Comparison of ENCODE assay signal across 9 mouse cellular contexts in genomic region chr3:93593512-93593911, GRCm38 (mm10). TPM values are rescaled to one million over a fixed set of nuclear protein-coding genes. Genes with fewer than 3 reads are reported as not detected.
A peak's percentile ranks its signal among the peaks of the same experiment; 100 is the strongest.
DNase-seq lines count a peak whose midpoint lies in the region; ATAC-seq lines count a peak whose summit lies in the region.
"Had no signal": no experiment of that assay in that cellular context is flagged by ENCODE, and none has a peak within 500 bp of the region (broad histone marks: within the 10 kb centered on the region; RNA-seq: fewer than 3 reads in every experiment).

No protein-coding gene starts in this region.

- no peaks in the 10 kb centered on the region for H3K36me3 ChIP-seq in forebrain, embryonic 10.5 days (replicated peaks)
- H3K36me3 ChIP-seq in forebrain, embryonic 16.5 days (ENCODE audit: control insufficient read depth, insufficient read depth), result no peaks in the 10 kb centered on the region
- H3K36me3 ChIP-seq in embryonic facial prominence, embryonic 14.5 days (ENCODE audit: control insufficient read depth, insufficient read depth, low read length), result no peaks in the 10 kb centered on the region

- WGBS in forebrain, embryonic 10.5 days, result 62% methylated on average over 1 of the region's 1 CpGs
- 59% methylated on average over 1 of the region's 1 CpGs for WGBS in forebrain, embryonic 16.5 days
- WGBS in embryonic facial prominence, embryonic 14.5 days, result 53% methylated on average over 1 of the region's 1 CpGs

- no peak overlapping the region for H3K9ac ChIP-seq in forebrain, embryonic 16.5 days (replicated peaks; ENCODE audit: low read depth, low read length)
- no peak overlapping the region for H3K9ac ChIP-seq in embryonic facial prominence, embryonic 14.5 days (ENCODE audit: low read depth, low read length)

- no peak for ATAC-seq in forebrain, embryonic 16.5 days
- no peak for ATAC-seq in embryonic facial prominence, embryonic 14.5 days (ENCODE audit: low read depth)

- peaks cover 12% of the 10 kb centered on the region for H3K4me1 ChIP-seq in forebrain, embryonic 10.5 days
- no peaks in the 10 kb centered on the region for H3K4me1 ChIP-seq in forebrain, embryonic 16.5 days (replicated peaks; ENCODE audit: control insufficient read depth, insufficient read depth, low read length)
- peaks cover 10% of the 10 kb centered on the region; the same call in 1 of the 2 replicates for H3K4me1 ChIP-seq in embryonic facial prominence, embryonic 14.5 days (ENCODE audit: control insufficient read depth, insufficient read depth, low read length)

- no peaks in the 10 kb centered on the region for H3K9me3 ChIP-seq in forebrain, embryonic 10.5 days
- no peaks in the 10 kb centered on the region for H3K9me3 ChIP-seq in forebrain, embryonic 16.5 days (ENCODE audit: control insufficient read depth, low read length)
- H3K9me3 ChIP-seq in embryonic facial prominence, embryonic 14.5 days (ENCODE audit: control insufficient read depth, low read length), result no peaks in the 10 kb centered on the region

- no peaks in the 10 kb centered on the region for H3K27me3 ChIP-seq in forebrain, embryonic 10.5 days (ENCODE audit: poor library complexity, severe bottlenecking)
- H3K27me3 ChIP-seq in forebrain, embryonic 16.5 days (replicated peaks; ENCODE audit: control insufficient read depth, insufficient read depth, low read length), result no peaks in the 10 kb centered on the region
- H3K27me3 ChIP-seq in embryonic facial prominence, embryonic 14.5 days (replicated peaks; ENCODE audit: control insufficient read depth, insufficient read depth, low read length), result no peaks in the 10 kb centered on the region

- H3K27ac ChIP-seq in forebrain, embryonic 10.5 days, result no peak overlapping the region
- no peak overlapping the region for H3K27ac ChIP-seq in forebrain, embryonic 16.5 days (ENCODE audit: low read length)
- H3K27ac ChIP-seq in embryonic facial prominence, embryonic 14.5 days (replicated peaks; ENCODE audit: low read depth, low read length), result no peak overlapping the region

- H3K4me2 ChIP-seq in forebrain, embryonic 16.5 days (ENCODE audit: low read length), result no peak overlapping the region
- H3K4me2 ChIP-seq in embryonic facial prominence, embryonic 14.5 days (ENCODE audit: low read depth, low read length), result no peak overlapping the region

- H3K4me3 ChIP-seq in forebrain, embryonic 10.5 days, result no peak overlapping the region
- no peak overlapping the region for H3K4me3 ChIP-seq in forebrain, embryonic 16.5 days (replicated peaks; ENCODE audit: low read length)
- no peak overlapping the region for H3K4me3 ChIP-seq in embryonic facial prominence, embryonic 14.5 days (ENCODE audit: low read depth, low read length)

- DNase-seq in forebrain, embryonic 10.5 days (ENCODE audit: extremely low spot score, low spot score), result peak; percentile 20
- peak; percentile 64 for DNase-seq in urinary bladder, postnatal 14 days (ENCODE audit: low spot score)
- DNase-seq in urinary bladder, postnatal 10 days (ENCODE audit: low spot score), result no peak
- peak; percentile 12 for DNase-seq in embryonic facial prominence, embryonic 14.5 days (ENCODE audit: low spot score)
- peak; percentile 72 for DNase-seq in kidney, postnatal 10 days
- DNase-seq in mesoderm, embryonic 11.5 days (ENCODE audit: low read depth, low spot score), result peak; percentile 18
- peak; percentile 52 for DNase-seq in thymus, postnatal 4 days

RNA-seq across cellular contexts. Expression of gene S100a10, which starts 38.6 kb away (rescaled TPM):
- polyA plus RNA-seq in forebrain, embryonic 10.5 days (2016; fragmentation: Nextera tagmentation; extraction: Ambion mirVana), result 93.1 and 94.7 TPM in 2 replicates
- polyA plus RNA-seq in forebrain, embryonic 16.5 days (2015; fragmentation: Nextera tagmentation; extraction: Ambion mirVana), result 117 and 124 TPM in 2 replicates
- 687 and 752 TPM in 2 replicates for polyA plus RNA-seq in embryonic facial prominence, embryonic 14.5 days (2014; fragmentation: Nextera tagmentation; extraction: Ambion mirVana)

RNA-seq across cellular contexts. Expression of gene Tdpoz2, which starts 59.0 kb away (rescaled TPM):
- polyA plus RNA-seq in forebrain, embryonic 10.5 days (2016; fragmentation: Nextera tagmentation; extraction: Ambion mirVana), result not detected in 2 replicates
- polyA plus RNA-seq in forebrain, embryonic 16.5 days (2015; fragmentation: Nextera tagmentation; extraction: Ambion mirVana), result not detected in 2 replicates
- not detected in 2 replicates for polyA plus RNA-seq in embryonic facial prominence, embryonic 14.5 days (2014; fragmentation: Nextera tagmentation; extraction: Ambion mirVana)
- polyA plus RNA-seq: heart, embryonic 14.5 days had no signal
